Mouse (Mus musculus): ENCODE measurements around the gene Tmem40. TPM values are rescaled to one million over a fixed set of nuclear protein-coding genes. Genes with fewer than 3 reads are reported as not detected.

Gene Tmem40
- polyA plus RNA-seq, 1 experiment from 2014 or later, result 34.2 TPM

GRCm38 (mm10) chr6:115697739-115698558 is 64.3 kb downstream of the Tmem40 start:
- 71% methylated on average over 17 of the region's 17 CpGs for WGBS
- Histone ChIP-seq H3K4me2 (ENCODE audit: low read depth, low read length) (no peak overlapping the region), H3K9me3 (replicated peaks; ENCODE audit: control insufficient read depth, low read length) (no peaks in the 10 kb centered on the region), H3K4me3 (replicated peaks; ENCODE audit: low read length) (no peak overlapping the region), H3K27me3 (ENCODE audit: control insufficient read depth, insufficient read depth, low read length) (no peaks in the 10 kb centered on the region), H3K9ac (ENCODE audit: low read length) (no peak overlapping the region), H3K36me3 (ENCODE audit: control insufficient read depth, insufficient read depth, low read length) (no peaks in the 10 kb centered on the region), H3K27ac (ENCODE audit: low read length) (peak overlapping the region; percentile 67), H3K4me1 (ENCODE audit: control insufficient read depth, insufficient read depth, low read length) (peaks cover 8% of the 10 kb centered on the region)
- ATAC-seq (ENCODE audit: insufficient read depth, low FRiP score), result peak; percentile 42; the same call in 1 of the 2 replicates

DNA sequence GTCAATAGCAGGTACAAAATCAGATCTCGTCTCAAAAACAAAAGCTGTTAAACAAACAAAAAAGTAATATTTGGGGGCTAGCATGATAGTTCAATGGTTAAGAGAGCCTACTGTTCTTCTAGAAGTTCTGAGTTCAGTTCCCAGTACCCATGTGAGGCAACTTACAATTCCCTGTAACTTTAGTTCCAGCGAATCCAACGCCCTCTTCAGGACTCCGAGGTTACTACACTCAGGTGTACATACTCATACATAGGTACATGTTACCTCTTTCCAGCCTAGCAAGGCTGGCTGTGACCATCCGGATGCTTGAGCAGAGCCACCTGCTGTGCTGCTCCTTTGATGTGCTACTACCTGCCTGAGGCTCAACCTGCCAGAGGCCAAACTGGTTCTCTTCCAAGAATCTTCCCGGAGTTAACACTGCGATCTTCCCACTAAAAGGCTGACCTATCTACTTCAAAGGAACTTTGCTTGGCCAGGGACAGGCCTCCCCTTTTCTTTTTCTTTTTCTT is 65.4 kb downstream of the Tmem40 start:
- H3K36me3 ChIP-seq (ENCODE audit: control insufficient read depth, insufficient read depth, low read length), result no peaks in the 10 kb centered on the region
- no peak overlapping the region for H3K4me3 ChIP-seq (replicated peaks; ENCODE audit: low read length)
- no peaks in the 10 kb centered on the region for H3K9me3 ChIP-seq (replicated peaks; ENCODE audit: control insufficient read depth, low read length)
- peaks cover 8% of the 10 kb centered on the region for H3K4me1 ChIP-seq (ENCODE audit: control insufficient read depth, insufficient read depth, low read length)
- H3K4me2 ChIP-seq (ENCODE audit: low read depth, low read length), result no peak overlapping the region
- H3K27ac ChIP-seq (ENCODE audit: low read length), result no peak overlapping the region
- H3K27me3 ChIP-seq (ENCODE audit: control insufficient read depth, insufficient read depth, low read length), result no peaks in the 10 kb centered on the region
- no peak for ATAC-seq (ENCODE audit: insufficient read depth, low FRiP score)
- H3K9ac ChIP-seq (ENCODE audit: low read length), result no peak overlapping the region
- WGBS, result 78% methylated on average over 7 of the region's 7 CpGs

- ATAC-seq (ENCODE audit: insufficient read depth, low FRiP score), result no peak
- no peaks in the 10 kb centered on the region for H3K36me3 ChIP-seq (ENCODE audit: control insufficient read depth, insufficient read depth, low read length)
Measured at GRCm38 (mm10) chr6:115695124-115695523, 67.1 kb downstream of the Tmem40 start.

GRCm38 (mm10) chr6:115694441-115694842 is 67.8 kb downstream of the Tmem40 start:
- Histone ChIP-seq H3K4me1 (ENCODE audit: control insufficient read depth, insufficient read depth, low read length) (peaks cover 8% of the 10 kb centered on the region), H3K27ac (ENCODE audit: low read length) (0 out of 2 replicates have a peak overlapping the region, but pooled peaks have one; percentile 27), H3K9ac (ENCODE audit: low read length) (no peak overlapping the region), H3K27me3 (ENCODE audit: control insufficient read depth, insufficient read depth, low read length) (no peaks in the 10 kb centered on the region), H3K9me3 (replicated peaks; ENCODE audit: control insufficient read depth, low read length) (no peaks in the 10 kb centered on the region), H3K4me3 (replicated peaks; ENCODE audit: low read length) (no peak overlapping the region), H3K4me2 (ENCODE audit: low read depth, low read length) (no peak overlapping the region), H3K36me3 (ENCODE audit: control insufficient read depth, insufficient read depth, low read length) (no peaks in the 10 kb centered on the region)
- WGBS, result 41% methylated on average over 9 of the region's 9 CpGs
- no peak for ATAC-seq (ENCODE audit: insufficient read depth, low FRiP score)

More at GRCm38 (mm10) chr6:115695124-115695523, 67.1 kb downstream of the Tmem40 start:
- Histone ChIP-seq H3K9me3 (replicated peaks; ENCODE audit: control insufficient read depth, low read length) (no peaks in the 10 kb centered on the region), H3K9ac (ENCODE audit: low read length) (no peak overlapping the region), H3K4me2 (ENCODE audit: low read depth, low read length) (no peak overlapping the region), H3K4me3 (replicated peaks; ENCODE audit: low read length) (no peak overlapping the region), H3K4me1 (ENCODE audit: control insufficient read depth, insufficient read depth, low read length) (peaks cover 8% of the 10 kb centered on the region), H3K27me3 (ENCODE audit: control insufficient read depth, insufficient read depth, low read length) (no peaks in the 10 kb centered on the region), H3K27ac (ENCODE audit: low read length) (no peak overlapping the region)
- WGBS, result 51% methylated on average over 7 of the region's 7 CpGs

GRCm38 (mm10) chr6:115692963-115693730 is 69.1 kb downstream of the Tmem40 start:
- no peak overlapping the region for H3K4me3 ChIP-seq (replicated peaks; ENCODE audit: low read length)
- no peaks in the 10 kb centered on the region for H3K36me3 ChIP-seq (ENCODE audit: control insufficient read depth, insufficient read depth, low read length)
- no peaks in the 10 kb centered on the region for H3K27me3 ChIP-seq (ENCODE audit: control insufficient read depth, insufficient read depth, low read length)
- H3K9me3 ChIP-seq (replicated peaks; ENCODE audit: control insufficient read depth, low read length), result no peaks in the 10 kb centered on the region
- H3K4me2 ChIP-seq (ENCODE audit: low read depth, low read length), result no peak overlapping the region
- H3K9ac ChIP-seq (ENCODE audit: low read length), result no peak overlapping the region
- H3K27ac ChIP-seq (ENCODE audit: low read length), result no peak overlapping the region
- ATAC-seq (ENCODE audit: insufficient read depth, low FRiP score), result no peak
- 64% methylated on average over 5 of the region's 5 CpGs for WGBS
- H3K4me1 ChIP-seq (ENCODE audit: control insufficient read depth, insufficient read depth, low read length), result peaks cover 7% of the 10 kb centered on the region

GRCm38 (mm10) chr6:115692163-115692950 is 69.9 kb downstream of the Tmem40 start:
- Histone ChIP-seq H3K4me2 (ENCODE audit: low read depth, low read length) (no peak overlapping the region), H3K9ac (ENCODE audit: low read length) (no peak overlapping the region), H3K4me1 (ENCODE audit: control insufficient read depth, insufficient read depth, low read length) (peaks cover 5% of the 10 kb centered on the region; the same call in 1 of the 2 replicates), H3K9me3 (replicated peaks; ENCODE audit: control insufficient read depth, low read length) (no peaks in the 10 kb centered on the region), H3K27ac (ENCODE audit: low read length) (no peak overlapping the region), H3K4me3 (replicated peaks; ENCODE audit: low read length) (no peak overlapping the region), H3K36me3 (ENCODE audit: control insufficient read depth, insufficient read depth, low read length) (no peaks in the 10 kb centered on the region), H3K27me3 (ENCODE audit: control insufficient read depth, insufficient read depth, low read length) (no peaks in the 10 kb centered on the region)
- 44% methylated on average over 9 of the region's 9 CpGs for WGBS
- no peak for ATAC-seq (ENCODE audit: insufficient read depth, low FRiP score)

- Histone ChIP-seq H3K9me3 (replicated peaks; ENCODE audit: control insufficient read depth, low read length) (no peaks in the 10 kb centered on the region; the same call in 1 of the 2 replicates), H3K9ac (ENCODE audit: low read length) (no peak overlapping the region), H3K27me3 (ENCODE audit: control insufficient read depth, insufficient read depth, low read length) (no peaks in the 10 kb centered on the region), H3K4me3 (replicated peaks; ENCODE audit: low read length) (no peak overlapping the region), H3K4me1 (ENCODE audit: control insufficient read depth, insufficient read depth, low read length) (peaks cover 5% of the 10 kb centered on the region; the same call in 1 of the 2 replicates), H3K4me2 (ENCODE audit: low read depth, low read length) (no peak overlapping the region), H3K27ac (ENCODE audit: low read length) (no peak overlapping the region), H3K36me3 (ENCODE audit: control insufficient read depth, insufficient read depth, low read length) (no peaks in the 10 kb centered on the region)
- WGBS, result 93% methylated on average over 4 of the region's 4 CpGs
- no peak for ATAC-seq (ENCODE audit: insufficient read depth, low FRiP score)
Measured at GRCm38 (mm10) chr6:115690105-115690504, 72.1 kb downstream of the Tmem40 start.

DNA sequence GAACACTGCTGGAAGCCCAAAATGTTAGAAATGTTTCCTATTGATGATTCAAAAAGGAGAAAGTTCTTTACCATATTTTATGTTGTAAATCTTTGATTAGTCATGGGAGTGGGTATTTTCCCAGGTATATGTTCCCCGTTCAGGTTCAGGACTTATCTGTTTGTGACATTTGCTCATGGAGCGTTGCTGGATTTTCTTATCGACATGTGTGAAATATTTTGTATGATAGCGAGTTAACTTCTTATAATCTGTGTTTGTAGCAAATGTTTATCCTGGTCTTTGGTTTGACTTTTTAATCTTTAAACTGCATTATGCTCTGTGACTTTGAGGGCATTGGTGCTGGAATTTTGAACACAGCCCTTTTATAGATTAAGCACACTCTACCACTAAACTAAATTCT is 73.6 kb downstream of the Tmem40 start:
- Histone ChIP-seq H3K36me3 (ENCODE audit: control insufficient read depth, insufficient read depth, low read length) (no peaks in the 10 kb centered on the region), H3K27ac (ENCODE audit: low read length) (no peak overlapping the region), H3K27me3 (ENCODE audit: control insufficient read depth, insufficient read depth, low read length) (no peaks in the 10 kb centered on the region), H3K9ac (ENCODE audit: low read length) (no peak overlapping the region), H3K4me1 (ENCODE audit: control insufficient read depth, insufficient read depth, low read length) (no peaks in the 10 kb centered on the region), H3K9me3 (replicated peaks; ENCODE audit: control insufficient read depth, low read length) (no peaks in the 10 kb centered on the region; the same call in 1 of the 2 replicates), H3K4me3 (replicated peaks; ENCODE audit: low read length) (no peak overlapping the region), H3K4me2 (ENCODE audit: low read depth, low read length) (no peak overlapping the region)
- 66% methylated on average over 4 of the region's 4 CpGs for WGBS
- ATAC-seq (ENCODE audit: insufficient read depth, low FRiP score), result no peak
